Mouse (Mus musculus) kidney, adult 2 months (tissue): ENCODE data around the gene Dbp. TPM values are rescaled to one million over a fixed set of nuclear protein-coding genes. Genes with fewer than 3 reads are reported as not detected.
A peak's percentile ranks its signal among the peaks of the same experiment; 100 is the strongest.
"Not testable (repeated sequence)": the region's sequence is repeated elsewhere in the genome, so short reads cannot be mapped to it uniquely, and the experiment has no call there.

Experiments used
- DNase-seq: peaks from one replicate; pipeline ENCODE4 v3.0.0; 2021
- H3K27ac ChIP-seq: fragments of 200-500 bp; 2 replicates; pipeline ENCODE4 v1.5.1; 2012; ENCODE audit warnings: low read depth, low read length, control low read depth, inconsistent platforms; ENCODE audit not compliant: insufficient read depth
- H3K27me3 ChIP-seq: fragments of 200-500 bp; replicated peaks from 2 replicates; pipeline ENCODE4 v1.6.1; 2012; ENCODE audit warnings: mild to moderate bottlenecking, moderate library complexity, low read length, inconsistent platforms; ENCODE audit not compliant: control insufficient read depth, insufficient read depth
- H3K36me3 ChIP-seq: fragments of 200-500 bp; 2 replicates; pipeline ENCODE4 v1.6.1; 2012; ENCODE audit warnings: mild to moderate bottlenecking, moderate library complexity, low read length, inconsistent platforms; ENCODE audit not compliant: control insufficient read depth, insufficient read depth
- H3K4me1 ChIP-seq: fragments of 200-500 bp; 2 replicates; pipeline ENCODE4 v1.6.1; 2011; ENCODE audit warnings: low read length; ENCODE audit not compliant: control insufficient read depth, insufficient read depth
- H3K4me3 ChIP-seq: fragments of 200-500 bp; 2 replicates; pipeline ENCODE4 v1.5.1; 2011; ENCODE audit warnings: mild to moderate bottlenecking, low read depth, low read length, control low read depth; ENCODE audit not compliant: insufficient read depth
- CTCF ChIP-seq: fragments of 200-500 bp; conservative IDR thresholded peaks from 2 replicates; pipeline ENCODE4 v1.5.1; 2011; ENCODE audit warnings: low read depth, mild to moderate bottlenecking, control low read depth, low read length, moderate library complexity, mixed read lengths; ENCODE audit not compliant: insufficient read depth, insufficient read length
- POLR2A ChIP-seq: fragments of 200-500 bp; IDR thresholded peaks from one replicate; pipeline ENCODE4 v1.6.1; 2011; ENCODE audit warnings: low read depth, low read length, control low read depth
- WGBS: fragments of 180-500 bp; shearing (Covaris S2); methylation state at CpG from one replicate; pipeline ENCODE4 v1.1.7; 2018; 5-methylcytosine and 5-hydroxymethylcytosine counted together
- polyA plus RNA-seq: library from polyadenylated mRNA; depleted of rRNA; stranded (reverse); fragments of >200 nt; gene quantifications from 2 replicates; pipeline ENCODE4 v1.2.3, GENCODE M21; 2012; rRNA removed

Gene Dbp
- polyA plus RNA-seq = 106 and 116 TPM in 2 replicates

DNA sequence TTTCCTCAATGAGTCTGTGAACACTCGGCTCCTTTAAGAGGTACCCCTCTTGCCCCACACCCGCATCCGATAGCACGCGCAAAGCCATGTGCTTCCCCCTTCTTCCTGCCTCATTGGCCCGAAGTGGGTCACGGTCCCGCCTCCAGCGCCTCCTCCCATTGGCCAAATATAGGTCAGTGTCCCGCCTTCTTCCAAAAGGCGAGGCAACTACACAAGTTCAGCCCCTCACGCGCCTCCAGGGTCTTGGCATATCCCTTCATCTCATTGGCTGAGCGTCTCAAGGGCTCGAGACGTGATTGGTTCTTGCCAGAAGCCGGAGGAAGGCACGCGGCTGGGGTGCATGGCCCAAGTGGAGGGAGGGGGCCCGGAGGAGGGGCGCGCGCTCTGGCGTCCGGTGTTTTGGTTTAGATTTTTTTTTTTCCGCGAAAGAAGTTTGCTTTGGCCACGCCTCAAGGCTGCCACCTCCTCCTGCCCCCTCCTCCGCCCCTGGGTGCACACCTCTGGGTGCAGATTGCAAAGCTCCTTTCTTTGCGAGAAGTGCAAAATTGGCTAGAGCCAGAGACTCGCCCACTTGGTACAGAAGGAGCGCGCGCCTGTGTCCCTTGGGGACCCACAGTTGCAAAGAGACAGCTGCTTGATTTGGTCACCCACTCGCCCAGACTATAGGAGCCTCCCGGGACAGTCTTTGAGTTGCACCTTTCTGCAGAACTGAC, at the start of gene Dbp:
Gene Dbp (plus strand): TSS at position 359 of the 713 bp plus-strand sequence.
- peak within 1 kb of the TSS; percentile 100 for H3K27ac ChIP-seq
- peaks cover 2% of the 10 kb centered on the region; the same call in 1 of the 2 replicates for H3K27me3 ChIP-seq
- TF ChIP-seq POLR2A (peak; percentile 85), CTCF (no peak)
- H3K36me3 ChIP-seq = peaks cover 8% of the 10 kb centered on the region; the same call in 1 of the 2 replicates
- peaks cover 24% of the 10 kb centered on the region for H3K4me1 ChIP-seq
- peak within 1 kb of the TSS; percentile 63 for H3K4me3 ChIP-seq
- peak; percentile 100 for DNase-seq
- WGBS = under 1% methylated on average over 36 of the region's 36 CpGs

DNA sequence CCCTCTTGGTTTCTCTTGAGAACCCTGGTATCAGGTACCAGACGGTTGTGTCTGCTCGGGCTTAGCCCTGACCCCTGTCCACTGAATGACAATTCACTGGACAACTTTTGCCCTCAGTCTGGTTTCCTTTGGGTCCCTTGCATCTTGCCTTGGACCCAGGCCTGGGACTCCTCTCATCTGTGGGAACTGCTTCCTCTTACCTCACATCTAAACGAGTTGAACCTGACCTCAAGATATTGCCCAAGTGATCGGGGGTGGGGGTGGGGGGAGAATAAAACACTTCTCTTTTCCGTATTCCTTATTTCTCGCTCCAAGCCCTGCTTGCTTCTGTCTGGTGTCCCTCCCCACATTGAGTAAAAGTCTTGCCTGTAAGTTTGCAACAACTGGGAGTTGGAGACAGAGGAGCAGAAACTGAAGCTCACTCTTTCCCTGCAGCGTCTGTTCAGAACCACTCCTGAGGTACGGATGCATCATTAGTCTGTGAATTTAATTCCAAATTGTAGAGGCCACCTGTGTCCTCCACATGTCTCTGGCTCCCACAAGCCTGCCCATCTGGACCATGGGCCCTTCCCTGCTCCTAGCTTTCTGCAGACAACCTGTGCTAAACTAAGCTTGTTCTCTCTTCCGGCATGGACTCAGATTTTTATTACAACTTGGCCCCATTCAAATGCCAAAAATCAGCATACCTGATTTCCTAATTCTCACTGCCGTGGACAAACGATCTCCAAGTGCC, 44.0 kb upstream of the Dbp start:
- WGBS = 69% methylated on average over 11 of the region's 11 CpGs
- no peak overlapping the region for H3K4me3 ChIP-seq
- TF ChIP-seq CTCF (no peak), POLR2A (no peak)
- no peaks in the 10 kb centered on the region for H3K36me3 ChIP-seq
- no peak for DNase-seq
- H3K4me1 ChIP-seq = no peaks in the 10 kb centered on the region
- no peak overlapping the region for H3K27ac ChIP-seq
- H3K27me3 ChIP-seq = no peaks in the 10 kb centered on the region

DNA sequence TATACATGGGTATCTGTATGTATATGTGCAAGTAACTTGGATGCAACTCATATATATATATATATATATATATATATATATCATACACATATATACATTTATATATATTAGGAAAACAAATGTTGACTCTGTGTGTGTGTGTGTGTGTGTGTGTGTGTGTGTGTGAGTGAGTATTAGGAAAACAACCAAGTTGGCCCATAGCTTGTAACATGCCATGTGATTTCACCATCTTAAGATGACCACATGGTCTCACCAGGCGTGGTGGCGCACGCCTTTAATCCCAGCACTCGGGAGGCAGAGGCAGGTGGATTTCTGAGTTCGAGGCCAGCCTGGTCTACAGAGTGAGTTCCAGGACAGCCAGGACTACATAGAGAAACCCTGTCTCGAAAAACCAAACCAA, 43.2 kb upstream of the Dbp start:
- DNase-seq, H3K27ac ChIP-seq, H3K4me1 ChIP-seq, H3K27me3 ChIP-seq, H3K4me3 ChIP-seq, H3K36me3 ChIP-seq: not testable (repeated sequence)
- 98% methylated on average over 6 of the region's 6 CpGs for WGBS

DNA sequence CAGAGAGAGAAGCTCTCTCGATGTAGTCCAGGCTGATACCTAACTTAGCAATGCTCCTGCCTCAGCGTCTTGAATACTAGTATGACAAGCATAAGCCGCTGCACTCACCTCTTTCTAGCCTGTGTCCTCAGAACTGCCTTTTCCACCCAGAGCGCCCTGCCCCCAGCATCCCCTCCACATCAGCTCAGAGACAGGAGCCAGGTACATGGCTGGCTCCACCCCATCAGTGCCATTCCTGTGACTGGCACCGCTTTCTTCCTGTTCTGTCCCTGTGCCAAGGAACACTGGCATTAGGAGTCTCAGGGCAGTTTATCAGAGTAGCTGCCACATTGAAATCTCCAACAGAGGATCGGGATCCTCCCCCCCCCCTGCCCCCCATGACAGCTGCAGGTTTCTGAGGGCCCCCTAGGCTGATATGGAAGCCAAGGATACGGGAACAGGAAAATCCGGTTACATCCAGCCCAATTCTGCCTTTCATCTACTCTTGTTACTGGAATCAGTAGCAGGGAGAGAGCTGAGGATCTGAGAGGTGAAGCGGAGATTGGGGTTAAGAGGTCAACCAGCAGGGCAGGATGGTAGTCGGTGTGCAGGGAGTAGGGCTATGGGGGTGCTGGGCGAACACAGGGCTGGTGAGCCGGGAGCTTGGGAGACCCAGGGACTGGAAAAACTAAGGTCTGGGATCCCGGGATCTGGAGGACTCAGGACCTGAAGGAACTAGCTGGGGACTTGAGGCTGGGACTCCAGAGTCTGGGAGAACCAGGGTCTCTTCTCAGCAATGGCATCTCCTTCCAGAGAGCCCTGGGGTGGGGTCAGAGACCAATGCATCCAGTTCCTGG, 39.4 kb upstream of the Dbp start:
- DNase-seq = no peak
- Histone ChIP-seq H3K27ac (no peak overlapping the region), H3K4me1 (no peaks in the 10 kb centered on the region), H3K4me3 (no peak overlapping the region), H3K36me3 (no peaks in the 10 kb centered on the region), H3K27me3 (no peaks in the 10 kb centered on the region)
- TF ChIP-seq POLR2A (no peak), CTCF (no peak)
- WGBS = 41% methylated on average over 13 of the region's 13 CpGs

DNA sequence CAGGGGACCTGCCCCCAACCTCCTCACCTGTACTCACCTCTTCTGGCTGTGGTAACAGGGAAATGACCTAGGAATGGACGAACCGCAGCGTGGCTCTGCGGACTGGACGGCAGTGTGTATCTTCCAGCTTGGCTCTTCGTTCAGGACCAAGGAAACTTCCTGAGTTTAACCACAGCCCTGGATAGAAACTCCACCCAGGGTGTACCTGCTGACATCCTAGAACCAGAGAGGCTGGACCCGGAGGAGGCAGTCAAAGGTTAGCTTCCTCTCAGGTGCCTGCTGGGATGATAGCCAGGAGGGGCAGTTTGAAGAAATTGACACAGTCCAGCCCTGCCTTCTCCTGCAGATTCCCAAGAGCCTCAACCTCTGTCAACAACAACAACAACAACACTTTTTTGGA, 38.7 kb upstream of the Dbp start, which contains the start of gene Fut2:
Gene Fut2 (minus strand): TSS at position 234 of the 400 bp plus-strand sequence.
- 66% methylated on average over 7 of the region's 7 CpGs for WGBS
- no peak within 1 kb of the TSS for H3K27ac ChIP-seq
- H3K4me1 ChIP-seq = no peaks in the 10 kb centered on the region
- no peaks in the 10 kb centered on the region for H3K36me3 ChIP-seq
- TF ChIP-seq CTCF = no peak
- DNase-seq = no peak
- no peak within 1 kb of the TSS for H3K4me3 ChIP-seq
- no peaks in the 10 kb centered on the region for H3K27me3 ChIP-seq

DNA sequence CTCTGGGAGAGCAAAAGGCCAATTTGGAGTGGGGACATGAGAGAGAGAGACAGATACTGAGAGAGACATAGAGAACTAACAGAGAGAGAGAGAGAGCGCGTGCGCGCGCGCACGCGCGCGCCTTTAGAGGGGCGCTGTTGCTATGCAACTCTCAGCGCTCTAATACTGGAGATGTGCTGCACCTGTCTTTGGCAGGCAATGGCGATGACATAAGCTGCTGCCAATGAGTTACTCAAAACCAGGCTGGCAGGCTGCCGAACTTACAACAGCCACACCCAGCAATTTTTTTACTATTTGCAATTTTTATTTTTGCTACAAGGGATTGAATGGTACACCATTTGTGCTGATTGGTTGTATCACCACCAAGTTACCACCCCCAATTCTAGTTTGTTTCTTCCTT, 37.1 kb upstream of the Dbp start:
- TF ChIP-seq POLR2A (no peak), CTCF (no peak)
- no peak for DNase-seq
- 86% methylated on average over 14 of the region's 14 CpGs for WGBS

DNA sequence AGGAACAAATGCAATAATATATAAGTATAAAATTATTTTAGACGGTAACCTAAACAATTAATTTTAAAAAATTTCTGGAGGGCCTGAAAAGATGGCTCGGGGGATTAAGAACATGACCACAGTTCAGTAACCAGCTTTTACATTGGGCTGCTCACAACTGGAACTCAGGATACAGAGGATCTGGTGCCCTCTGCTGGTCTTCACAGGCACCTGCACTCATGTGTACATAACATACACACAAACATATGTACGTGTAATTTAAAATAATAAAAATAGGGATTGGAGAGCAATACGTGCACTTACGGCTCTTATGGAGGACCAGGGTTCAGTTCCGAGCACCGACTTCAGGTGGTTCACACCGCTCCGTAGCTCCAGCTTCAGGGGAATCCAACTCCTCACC, 36.0 kb upstream of the Dbp start:
- Histone ChIP-seq H3K36me3 (no peaks in the 10 kb centered on the region), H3K27me3 (no peaks in the 10 kb centered on the region)

More for the DNA sequence above, 37.1 kb upstream of the Dbp start:
- no peaks in the 10 kb centered on the region for H3K27me3 ChIP-seq
- no peak overlapping the region for H3K4me3 ChIP-seq
- H3K27ac ChIP-seq = no peak overlapping the region
- no peaks in the 10 kb centered on the region for H3K4me1 ChIP-seq
- H3K36me3 ChIP-seq = no peaks in the 10 kb centered on the region

More for the DNA sequence above, 36.0 kb upstream of the Dbp start:
- TF ChIP-seq CTCF = peak; percentile 38
- TF ChIP-seq POLR2A = no peak
- no peak overlapping the region for H3K4me3 ChIP-seq
- 97% methylated on average over 9 of the region's 9 CpGs for WGBS
- no peak overlapping the region for H3K27ac ChIP-seq
- no peak for DNase-seq
- H3K4me1 ChIP-seq = no peaks in the 10 kb centered on the region
